Mouse (Mus musculus) stomach, embryonic 15.5 days (tissue): ENCODE results near the gene Slc25a18. TPM values are rescaled to one million over a fixed set of nuclear protein-coding genes. Genes with fewer than 3 reads are reported as not detected.

Source experiments
- ATAC-seq: fragments of 200-750 bp; cut with Nextera tagmentation; 2 replicates; pipeline ENCODE4 v1.8.0; 2017; ENCODE audit warnings: low read depth, moderate number of reproducible peaks, moderate TSS enrichment; ENCODE audit not compliant: insufficient read depth, low FRiP score
- H3K27ac ChIP-seq: fragments of 300-500 bp; sonication (generic); 2 replicates; pipeline ENCODE4 v1.5.1; 2015; ENCODE audit warnings: mild to moderate bottlenecking, inconsistent platforms
- H3K27me3 ChIP-seq: fragments of 300-500 bp; sonication (generic); replicated peaks from 2 replicates; pipeline ENCODE4 v1.6.1; 2015; ENCODE audit warnings: inconsistent platforms
- H3K36me3 ChIP-seq: fragments of 300-500 bp; sonication (generic); 2 replicates; pipeline ENCODE4 v1.6.1; 2015; ENCODE audit warnings: inconsistent platforms
- H3K4me1 ChIP-seq: fragments of 300-500 bp; sonication (generic); 2 replicates; pipeline ENCODE4 v1.6.1; 2015; ENCODE audit warnings: inconsistent platforms
- H3K4me2 ChIP-seq: fragments of 300-500 bp; sonication (generic); 2 replicates; pipeline ENCODE4 v1.6.1; 2015; ENCODE audit warnings: mild to moderate bottlenecking, inconsistent platforms
- H3K4me3 ChIP-seq: fragments of 300-500 bp; sonication (generic); replicated peaks from 2 replicates; pipeline ENCODE4 v1.5.1; 2015; ENCODE audit warnings: inconsistent platforms
- H3K9ac ChIP-seq: fragments of 300-500 bp; sonication (generic); 2 replicates; pipeline ENCODE4 v1.6.1; 2015; ENCODE audit warnings: inconsistent platforms
- H3K9me3 ChIP-seq: fragments of 300-500 bp; sonication (generic); 2 replicates; pipeline ENCODE4 v1.6.1; 2016; ENCODE audit warnings: inconsistent platforms
- WGBS: fragments of 180-500 bp; shearing (Covaris S2); methylation state at CpG from one replicate; pipeline ENCODE4 v1.1.7; 2015; 5-methylcytosine and 5-hydroxymethylcytosine counted together
- polyA plus RNA-seq: library from polyadenylated mRNA; unstranded; fragments of >200 nt; fragmentation: Nextera tagmentation; extraction: Ambion mirVana; gene quantifications from 2 replicates; pipeline ENCODE4 v1.2.1, GENCODE M21; 2015

The Slc25a18 gene
- polyA plus RNA-seq, result 0.09 TPM in 2 replicates

- H3K4me2 ChIP-seq, result no peak within 1 kb of the TSS
- no peaks in the 10 kb centered on the region for H3K9me3 ChIP-seq
- no peak within 1 kb of the TSS for H3K27ac ChIP-seq
- H3K4me3 ChIP-seq, result no peak within 1 kb of the TSS
- ATAC-seq, result no peak
- H3K27me3 ChIP-seq, result no peaks in the 10 kb centered on the region
- H3K9ac ChIP-seq, result no peak within 1 kb of the TSS
- WGBS, result 61% methylated on average over 5 of the region's 5 CpGs
- H3K4me1 ChIP-seq, result no peaks in the 10 kb centered on the region
- no peaks in the 10 kb centered on the region for H3K36me3 ChIP-seq
These were observed at the start of gene Slc25a18 for GRCm38 (mm10) chr6:120773149-120773628. Slc25a18 (plus strand) TSS chr6:120773578.

- 33% methylated on average over 2 of the region's 2 CpGs for WGBS
- no peak overlapping the region for H3K4me3 ChIP-seq
- H3K36me3 ChIP-seq, result no peaks in the 10 kb centered on the region
- no peak overlapping the region for H3K9ac ChIP-seq
- no peaks in the 10 kb centered on the region for H3K9me3 ChIP-seq
- ATAC-seq, result no peak
- H3K4me2 ChIP-seq, result no peak overlapping the region
- no peak overlapping the region for H3K27ac ChIP-seq
- no peaks in the 10 kb centered on the region for H3K4me1 ChIP-seq
- H3K27me3 ChIP-seq, result no peaks in the 10 kb centered on the region
These were observed 47.4 kb upstream of the Slc25a18 start for GRCm38 (mm10) chr6:120725986-120726385.

- Histone ChIP-seq H3K9ac (no peak overlapping the region), H3K27me3 (no peaks in the 10 kb centered on the region), H3K36me3 (no peaks in the 10 kb centered on the region), H3K9me3 (no peaks in the 10 kb centered on the region), H3K4me1 (no peaks in the 10 kb centered on the region), H3K4me2 (no peak overlapping the region), H3K27ac (no peak overlapping the region), H3K4me3 (no peak overlapping the region)
- ATAC-seq, result no peak
- 74% methylated on average over 3 of the region's 3 CpGs for WGBS
These were observed 37.4 kb upstream of the Slc25a18 start for GRCm38 (mm10) chr6:120736011-120736410.

- WGBS, result 68% methylated on average over 3 of the region's 3 CpGs
- H3K9ac ChIP-seq, result no peak overlapping the region
- H3K36me3 ChIP-seq, result no peaks in the 10 kb centered on the region
- H3K27me3 ChIP-seq, result no peaks in the 10 kb centered on the region
- H3K4me1 ChIP-seq, result no peaks in the 10 kb centered on the region
- no peak overlapping the region for H3K4me2 ChIP-seq
- H3K4me3 ChIP-seq, result no peak overlapping the region
- no peaks in the 10 kb centered on the region for H3K9me3 ChIP-seq
- no peak overlapping the region for H3K27ac ChIP-seq
- ATAC-seq, result no peak
These were observed 36.8 kb upstream of the Slc25a18 start for GRCm38 (mm10) chr6:120736566-120736965.

- no peak overlapping the region for H3K27ac ChIP-seq
- no peaks in the 10 kb centered on the region for H3K9me3 ChIP-seq
- 79% methylated on average over 2 of the region's 2 CpGs for WGBS
- no peak overlapping the region for H3K4me3 ChIP-seq
- no peaks in the 10 kb centered on the region for H3K27me3 ChIP-seq
- no peaks in the 10 kb centered on the region for H3K36me3 ChIP-seq
- no peak for ATAC-seq
- no peak overlapping the region for H3K4me2 ChIP-seq
- H3K9ac ChIP-seq, result no peak overlapping the region
- no peaks in the 10 kb centered on the region for H3K4me1 ChIP-seq
These were observed 30.2 kb upstream of the Slc25a18 start for GRCm38 (mm10) chr6:120743130-120743529.

GRCm38 (mm10) chr6:120744266-120744665 lies 29.1 kb upstream of the Slc25a18 start:
- WGBS, result 87% methylated on average over 7 of the region's 7 CpGs

GRCm38 (mm10) chr6:120746416-120746815 lies 27.0 kb upstream of the Slc25a18 start:
- Histone ChIP-seq H3K36me3 (no peaks in the 10 kb centered on the region), H3K9ac (no peak overlapping the region), H3K4me3 (no peak overlapping the region), H3K4me1 (no peaks in the 10 kb centered on the region), H3K4me2 (no peak overlapping the region), H3K9me3 (no peaks in the 10 kb centered on the region), H3K27ac (no peak overlapping the region), H3K27me3 (no peaks in the 10 kb centered on the region)
- WGBS, result 81% methylated on average over 2 of the region's 2 CpGs
- no peak for ATAC-seq

More at GRCm38 (mm10) chr6:120744266-120744665, 29.1 kb upstream of the Slc25a18 start:
- Histone ChIP-seq H3K4me2 (no peak overlapping the region), H3K9ac (no peak overlapping the region), H3K27me3 (no peaks in the 10 kb centered on the region), H3K36me3 (no peaks in the 10 kb centered on the region), H3K4me3 (no peak overlapping the region), H3K9me3 (no peaks in the 10 kb centered on the region), H3K27ac (no peak overlapping the region), H3K4me1 (no peaks in the 10 kb centered on the region)
- ATAC-seq, result no peak

GRCm38 (mm10) chr6:120761151-120761550 lies 12.2 kb upstream of the Slc25a18 start:
- no peak overlapping the region for H3K27ac ChIP-seq
- H3K9ac ChIP-seq, result no peak overlapping the region
- 82% methylated on average over 2 of the region's 2 CpGs for WGBS
- H3K27me3 ChIP-seq, result no peaks in the 10 kb centered on the region
- H3K36me3 ChIP-seq, result no peaks in the 10 kb centered on the region
- no peak overlapping the region for H3K4me2 ChIP-seq
- ATAC-seq, result no peak
- no peaks in the 10 kb centered on the region for H3K9me3 ChIP-seq
- H3K4me3 ChIP-seq, result no peak overlapping the region
- no peaks in the 10 kb centered on the region for H3K4me1 ChIP-seq

- H3K27me3 ChIP-seq, result no peaks in the 10 kb centered on the region
- 82% methylated on average over 1 of the region's 1 CpGs for WGBS
- no peaks in the 10 kb centered on the region for H3K36me3 ChIP-seq
- ATAC-seq, result no peak
- H3K4me2 ChIP-seq, result no peak overlapping the region
- H3K9ac ChIP-seq, result no peak overlapping the region
- no peak overlapping the region for H3K27ac ChIP-seq
- no peaks in the 10 kb centered on the region for H3K4me1 ChIP-seq
- no peak overlapping the region for H3K4me3 ChIP-seq
- no peaks in the 10 kb centered on the region for H3K9me3 ChIP-seq
These were observed 3.4 kb upstream of the Slc25a18 start for GRCm38 (mm10) chr6:120769972-120770371.

- Histone ChIP-seq H3K9me3 (no peaks in the 10 kb centered on the region), H3K36me3 (no peaks in the 10 kb centered on the region), H3K4me2 (no peak overlapping the region), H3K27me3 (no peaks in the 10 kb centered on the region), H3K27ac (no peak overlapping the region), H3K4me1 (no peaks in the 10 kb centered on the region), H3K9ac (no peak overlapping the region), H3K4me3 (no peak overlapping the region)
- ATAC-seq, result no peak
- 81% methylated on average over 1 of the region's 1 CpGs for WGBS
These were observed 2.0 kb upstream of the Slc25a18 start for GRCm38 (mm10) chr6:120771366-120771765.

GRCm38 (mm10) chr6:120772025-120772424 lies 1.4 kb upstream of the Slc25a18 start:
- no peak overlapping the region for H3K27ac ChIP-seq
- H3K36me3 ChIP-seq, result no peaks in the 10 kb centered on the region
- H3K27me3 ChIP-seq, result no peaks in the 10 kb centered on the region
- no peak overlapping the region for H3K4me3 ChIP-seq
- no peak overlapping the region for H3K9ac ChIP-seq
- H3K4me1 ChIP-seq, result no peaks in the 10 kb centered on the region
- ATAC-seq, result no peak
- no peaks in the 10 kb centered on the region for H3K9me3 ChIP-seq
- H3K4me2 ChIP-seq, result no peak overlapping the region

- 68% methylated on average over 6 of the region's 6 CpGs for WGBS
- Histone ChIP-seq H3K4me3 (no peak overlapping the region), H3K27ac (no peak overlapping the region)
These were observed 385 bp downstream of the Slc25a18 start for GRCm38 (mm10) chr6:120773763-120774162.

GRCm38 (mm10) chr6:120776286-120776685 lies 2.9 kb downstream of the Slc25a18 start:
- H3K27ac ChIP-seq, result no peak overlapping the region
- no peaks in the 10 kb centered on the region for H3K27me3 ChIP-seq
- no peak overlapping the region for H3K4me3 ChIP-seq
- H3K4me2 ChIP-seq, result no peak overlapping the region
- no peak for ATAC-seq
- H3K9ac ChIP-seq, result no peak overlapping the region
- H3K36me3 ChIP-seq, result no peaks in the 10 kb centered on the region
- WGBS, result 82% methylated on average over 3 of the region's 3 CpGs
- H3K4me1 ChIP-seq, result no peaks in the 10 kb centered on the region
- H3K9me3 ChIP-seq, result no peaks in the 10 kb centered on the region

More at GRCm38 (mm10) chr6:120773763-120774162, 385 bp downstream of the Slc25a18 start:
- ATAC-seq, result no peak
- Histone ChIP-seq H3K27me3 (no peaks in the 10 kb centered on the region), H3K4me1 (no peaks in the 10 kb centered on the region), H3K4me2 (no peak overlapping the region), H3K9ac (no peak overlapping the region), H3K9me3 (no peaks in the 10 kb centered on the region), H3K36me3 (no peaks in the 10 kb centered on the region)
